ENCODE assay signal across 22 mouse cellular contexts in genomic region chr16:85767341-85767740, GRCm38 (mm10). TPM values are rescaled to one million over a fixed set of nuclear protein-coding genes. Genes with fewer than 3 reads are reported as not detected.
"Had no signal": no experiment of that assay in that cellular context is flagged by ENCODE, and none has a peak within 500 bp of the region (broad histone marks: within the 10 kb centered on the region; RNA-seq: fewer than 3 reads in every experiment).

No protein-coding gene starts in this region.

- ATAC-seq: liver, postnatal 0 days; lung, postnatal 0 days had no signal

- H3K27me3 ChIP-seq: liver, embryonic 13.5 days; liver, embryonic 15.5 days; lung, embryonic 15.5 days; megakaryocyte, embryonic 14.5 days; midbrain, embryonic 12.5 days; neural tube, embryonic 12.5 days had no signal

- H3K4me2 ChIP-seq: liver, embryonic 13.5 days; liver, embryonic 15.5 days; lung, embryonic 15.5 days; midbrain, embryonic 12.5 days; neural tube, embryonic 12.5 days had no signal

- H3K27ac ChIP-seq: liver, embryonic 13.5 days; liver, embryonic 15.5 days; lung, embryonic 15.5 days; macrophage; midbrain, embryonic 12.5 days; neural tube, embryonic 12.5 days had no signal

- H3K9ac ChIP-seq: liver, embryonic 13.5 days; liver, embryonic 15.5 days; liver, postnatal 0 days; lung, embryonic 15.5 days; midbrain, embryonic 12.5 days; neural tube, embryonic 12.5 days had no signal

- H3K4me3 ChIP-seq: liver, embryonic 13.5 days; liver, embryonic 15.5 days; lung, embryonic 15.5 days; megakaryocyte, embryonic 14.5 days; midbrain, embryonic 12.5 days; neural tube, embryonic 12.5 days had no signal

- H3K9me3 ChIP-seq: liver, embryonic 15.5 days; lung, embryonic 15.5 days; midbrain, embryonic 12.5 days; neural tube, embryonic 12.5 days had no signal

- DNase-seq: liver, embryonic 13.5 days; liver, postnatal 0 days; lung, adult 2 months; lung, postnatal 14 days; lung, postnatal 36 days; midbrain, embryonic 14.5 days; right cerebral cortex, postnatal 25 days; right cerebral cortex, postnatal 4 days; spleen, adult 18-20 months; thymus, adult 18-20 months; thymus, postnatal 14 days; thymus, postnatal 36 days had no signal

- H3K4me1 ChIP-seq: liver, embryonic 13.5 days; liver, embryonic 15.5 days; megakaryocyte, embryonic 14.5 days; midbrain, embryonic 12.5 days; neural tube, embryonic 12.5 days had no signal

- H3K36me3 ChIP-seq: liver, embryonic 13.5 days; liver, embryonic 15.5 days; lung, embryonic 15.5 days; midbrain, embryonic 12.5 days; neural tube, embryonic 12.5 days had no signal

RNA-seq across cellular contexts. Expression of gene Adamts1, which starts 35.6 kb away (rescaled TPM):
- total RNA-seq: megakaryocyte progenitor cell, adult 5-6 weeks; monocyte, adult 5-6 weeks; neutrophil, adult 5-6 weeks had no signal
